Mouse (Mus musculus): ENCODE results near the gene Kcnh2.

- TF ChIP-seq CTCF (IDR thresholded peaks at IDR 0.05; ENCODE audit: control insufficient read depth, insufficient read depth, insufficient replicate concordance, low read depth, low read length) (peak; percentile 52; the same call in 1 of the 2 replicates), POLR2A (IDR thresholded peaks at IDR 0.05; ENCODE audit: control insufficient read depth, low read depth, low read length) (peak; percentile 77; the same call in 1 of the 2 replicates)
Measured at GRCm38 (mm10) chr5:24383026-24383859, 31.8 kb upstream of the Kcnh2 start.

Measured in testis, adult 2 months (tissue).